Mouse (Mus musculus) lung, embryonic 14.5 days (tissue): Measurements from ENCODE around the gene Ndufb7. TPM values are rescaled to one million over a fixed set of nuclear protein-coding genes. Genes with fewer than 3 reads are reported as not detected.
A peak's percentile ranks its signal among the peaks of the same experiment; 100 is the strongest.

Source experiments
- ATAC-seq: fragments of 200-750 bp; cut with Nextera tagmentation; 2 replicates; pipeline ENCODE4 v1.8.0; 2017; ENCODE audit warnings: mild to moderate bottlenecking, moderate TSS enrichment, moderate library complexity; ENCODE audit not compliant: insufficient read depth
- DNase-seq: peaks from one replicate; pipeline ENCODE4 v3.0.0-alpha.2; 2015
- H3K27ac ChIP-seq: fragments of 300-500 bp; sonication (generic); 2 replicates; pipeline ENCODE4 v1.5.1; 2014; ENCODE audit warnings: low read depth, mild to moderate bottlenecking, moderate library complexity
- H3K27me3 ChIP-seq: fragments of 300-500 bp; sonication (generic); 2 replicates; pipeline ENCODE4 v1.6.1; 2014; ENCODE audit warnings: low read length, control low read depth; ENCODE audit not compliant: insufficient read depth
- H3K36me3 ChIP-seq: fragments of 300-500 bp; sonication (generic); 2 replicates; pipeline ENCODE4 v1.6.1; 2014; ENCODE audit warnings: control low read depth; ENCODE audit not compliant: insufficient read depth
- H3K4me1 ChIP-seq: fragments of 300-500 bp; sonication (generic); 2 replicates; pipeline ENCODE4 v1.6.1; 2014; ENCODE audit warnings: antibody characterized with exemption, control low read depth; ENCODE audit not compliant: insufficient read depth
- H3K4me2 ChIP-seq: fragments of 300-500 bp; sonication (generic); 2 replicates; pipeline ENCODE4 v1.6.1; 2014; ENCODE audit warnings: mild to moderate bottlenecking
- H3K4me3 ChIP-seq: fragments of 300-500 bp; sonication (generic); 2 replicates; pipeline ENCODE4 v1.5.1; 2014; ENCODE audit warnings: low read depth, low read length
- H3K9ac ChIP-seq: fragments of 300-500 bp; sonication (generic); 2 replicates; pipeline ENCODE4 v1.6.1; 2014
- H3K9me3 ChIP-seq: fragments of 300-500 bp; sonication (generic); 2 replicates; pipeline ENCODE4 v1.6.1; 2016; ENCODE audit warnings: low read depth, low read length, control low read depth
- CTCF ChIP-seq: IDR thresholded peaks from 2 replicates; pipeline ENCODE4 v1.5.1; 2016; ENCODE audit warnings: antibody characterized with exemption, low read depth
- WGBS: fragments of 180-500 bp; shearing (Covaris S2); extraction: QIAGEN DNeasy Blood & Tissue Kit; methylation state at CpG from one replicate; pipeline ENCODE4 v1.1.7; 2014; 5-methylcytosine and 5-hydroxymethylcytosine counted together
- polyA plus RNA-seq: library from polyadenylated mRNA; unstranded; fragments of >200 nt; fragmentation: Nextera tagmentation; extraction: Ambion mirVana; gene quantifications from 2 replicates; pipeline ENCODE4 v1.2.1, GENCODE M21; 2014

Ndufb7 gene
- polyA plus RNA-seq, 1 experiment from 2014 or later = 362 TPM

GRCm38 (mm10) chr8:83618566-83618965 lies 52.1 kb downstream of the Ndufb7 start:
- ATAC-seq (no peak), DNase-seq (no peak)
- H3K4me1 ChIP-seq = no peaks in the 10 kb centered on the region
- WGBS = 98% methylated on average over 2 of the region's 2 CpGs
- no peak for TF ChIP-seq CTCF
- no peak overlapping the region for H3K9ac ChIP-seq
- H3K9me3 ChIP-seq = no peaks in the 10 kb centered on the region
- peaks cover 9% of the 10 kb centered on the region; the same call in 1 of the 2 replicates for H3K36me3 ChIP-seq
- H3K4me3 ChIP-seq = no peak overlapping the region
- no peak overlapping the region for H3K4me2 ChIP-seq
- H3K27me3 ChIP-seq = no peaks in the 10 kb centered on the region
- H3K27ac ChIP-seq = no peak overlapping the region

- no peak overlapping the region for H3K4me2 ChIP-seq
- peak overlapping the region; percentile 16 for H3K27ac ChIP-seq
- H3K4me1 ChIP-seq = no peaks in the 10 kb centered on the region
- H3K36me3 ChIP-seq = no peaks in the 10 kb centered on the region
- no peak for TF ChIP-seq CTCF
- 0 out of 2 replicates have a peak, but pooled peaks have one; percentile 29 for ATAC-seq
- no peak overlapping the region for H3K4me3 ChIP-seq
- peak; percentile 17 for DNase-seq
- WGBS = 79% methylated on average over 9 of the region's 9 CpGs
- H3K27me3 ChIP-seq = no peaks in the 10 kb centered on the region
- H3K9me3 ChIP-seq = no peaks in the 10 kb centered on the region
- no peak overlapping the region for H3K9ac ChIP-seq
These were observed 53.3 kb downstream of the Ndufb7 start for GRCm38 (mm10) chr8:83619568-83620285.

Other genes starting within 250 kb of the Ndufb7 start
- gene Elmod2, start 234.2 kb upstream of the Ndufb7 start, polyA plus RNA-seq = 15.9 and 16.2 TPM in 2 replicates
- gene Mgat4d, start 218.2 kb upstream of the Ndufb7 start, polyA plus RNA-seq = not detected in 2 replicates
- 0.05 and 0.12 TPM in 2 replicates for gene Clgn, start 176.8 kb upstream of the Ndufb7 start, polyA plus RNA-seq
- 115 and 123 TPM in 2 replicates for gene Scoc, start 108.3 kb upstream of the Ndufb7 start, polyA plus RNA-seq
- not detected in 2 replicates for gene Olfr370, start 30.9 kb upstream of the Ndufb7 start, polyA plus RNA-seq
- 531 and 570 TPM in 2 replicates for gene Tecr, start 41.3 kb downstream of the Ndufb7 start, polyA plus RNA-seq
- 54.9 and 61.3 TPM in 2 replicates for gene Dnajb1, start 41.5 kb downstream of the Ndufb7 start, polyA plus RNA-seq
- gene Gipc1, start 86.0 kb downstream of the Ndufb7 start, polyA plus RNA-seq = 170 and 175 TPM in 2 replicates
- 0.89 and 0.95 TPM in 2 replicates for gene Ptger1, start 100.0 kb downstream of the Ndufb7 start, polyA plus RNA-seq
- gene Pkn1, start 132.5 kb downstream of the Ndufb7 start, polyA plus RNA-seq = 35.8 and 37.7 TPM in 2 replicates
- 184 and 199 TPM in 2 replicates for gene Ddx39, start 148.5 kb downstream of the Ndufb7 start, polyA plus RNA-seq
- 56.9 and 57.0 TPM in 2 replicates for gene Adgre5, start 174.7 kb downstream of the Ndufb7 start, polyA plus RNA-seq